Mouse (Mus musculus): Measurements from ENCODE around the gene Vmn2r84. TPM values are rescaled to one million over a fixed set of nuclear protein-coding genes. Genes with fewer than 3 reads are reported as not detected.
"Not testable (repeated sequence)": the region's sequence is repeated elsewhere in the genome, so short reads cannot be mapped to it uniquely, and the experiment has no call there.

The Vmn2r84 gene
- polyA plus RNA-seq, 1 experiment from 2014 or later: not detected

- no peaks in the 10 kb centered on the region for H3K27me3 ChIP-seq
- H3K36me3 ChIP-seq: no peaks in the 10 kb centered on the region
- H3K9ac ChIP-seq: no peak overlapping the region
- no peak overlapping the region for H3K4me2 ChIP-seq
- no peaks in the 10 kb centered on the region for H3K4me1 ChIP-seq (replicated peaks)
- no peak overlapping the region for H3K27ac ChIP-seq (replicated peaks)
- no peak overlapping the region for H3K4me3 ChIP-seq
- H3K9me3 ChIP-seq: no peaks in the 10 kb centered on the region
- no peak for ATAC-seq (ENCODE audit: low read depth)
These were observed 25.7 kb downstream of the Vmn2r84 start for GRCm38 (mm10) chr10:130368384-130368783.

GRCm38 (mm10) chr10:130364766-130365165, 29.4 kb downstream of the Vmn2r84 start:
- Histone ChIP-seq H3K4me3 (no peak overlapping the region), H3K9ac (no peak overlapping the region), H3K4me1 (replicated peaks) (no peaks in the 10 kb centered on the region), H3K9me3 (no peaks in the 10 kb centered on the region), H3K27me3 (no peaks in the 10 kb centered on the region), H3K36me3 (no peaks in the 10 kb centered on the region), H3K27ac (replicated peaks) (no peak overlapping the region), H3K4me2 (no peak overlapping the region)
- ATAC-seq (ENCODE audit: low read depth): no peak

- ATAC-seq (ENCODE audit: low read depth): 0 out of 2 replicates have a peak, but pooled peaks have one; percentile 32
- H3K4me3 ChIP-seq: no peak overlapping the region
These were observed 30.5 kb downstream of the Vmn2r84 start for GRCm38 (mm10) chr10:130363438-130364164.

GRCm38 (mm10) chr10:130344056-130344455, 50.1 kb downstream of the Vmn2r84 start:
- ATAC-seq (ENCODE audit: low read depth): no peak

More at GRCm38 (mm10) chr10:130363438-130364164, 30.5 kb downstream of the Vmn2r84 start:
- H3K4me2 ChIP-seq: no peak overlapping the region
- no peaks in the 10 kb centered on the region for H3K36me3 ChIP-seq
- no peaks in the 10 kb centered on the region for H3K27me3 ChIP-seq
- no peaks in the 10 kb centered on the region for H3K9me3 ChIP-seq
- H3K4me1 ChIP-seq (replicated peaks): no peaks in the 10 kb centered on the region
- H3K9ac ChIP-seq: no peak overlapping the region
- H3K27ac ChIP-seq (replicated peaks): no peak overlapping the region
- WGBS: 59% methylated on average over 2 of the region's 2 CpGs

GRCm38 (mm10) chr10:130340050-130340449, 54.1 kb downstream of the Vmn2r84 start:
- H3K4me1 ChIP-seq (replicated peaks); H3K9me3 ChIP-seq; H3K36me3 ChIP-seq; H3K4me3 ChIP-seq; H3K27me3 ChIP-seq; H3K9ac ChIP-seq; H3K4me2 ChIP-seq; H3K27ac ChIP-seq (replicated peaks); ATAC-seq (ENCODE audit: low read depth): not testable (repeated sequence)
- WGBS: 93% methylated on average over 4 of the region's 4 CpGs

More at GRCm38 (mm10) chr10:130344056-130344455, 50.1 kb downstream of the Vmn2r84 start:
- H3K36me3 ChIP-seq: no peaks in the 10 kb centered on the region
- no peaks in the 10 kb centered on the region for H3K27me3 ChIP-seq
- H3K4me2 ChIP-seq: no peak overlapping the region
- no peaks in the 10 kb centered on the region for H3K9me3 ChIP-seq
- no peak overlapping the region for H3K4me3 ChIP-seq
- H3K9ac ChIP-seq: no peak overlapping the region
- H3K4me1 ChIP-seq (replicated peaks): no peaks in the 10 kb centered on the region
- H3K27ac ChIP-seq (replicated peaks): no peak overlapping the region
- WGBS: 86% methylated on average over 1 of the region's 1 CpGs

GRCm38 (mm10) chr10:130337581-130337980, 56.6 kb downstream of the Vmn2r84 start:
- no peak for ATAC-seq (ENCODE audit: low read depth)
- H3K27ac ChIP-seq (replicated peaks): no peak overlapping the region
- H3K9me3 ChIP-seq: no peaks in the 10 kb centered on the region
- no peak overlapping the region for H3K4me2 ChIP-seq
- no peaks in the 10 kb centered on the region for H3K27me3 ChIP-seq
- H3K9ac ChIP-seq: no peak overlapping the region
- no peaks in the 10 kb centered on the region for H3K36me3 ChIP-seq
- 79% methylated on average over 2 of the region's 2 CpGs for whole genome bisulfite sequencing
- no peak overlapping the region for H3K4me3 ChIP-seq
- no peaks in the 10 kb centered on the region for H3K4me1 ChIP-seq (replicated peaks)

GRCm38 (mm10) chr10:130336385-130336784, 57.7 kb downstream of the Vmn2r84 start:
- WGBS: 87% methylated on average over 1 of the region's 1 CpGs
- H3K27me3 ChIP-seq: no peaks in the 10 kb centered on the region
- ATAC-seq (ENCODE audit: low read depth): no peak
- no peaks in the 10 kb centered on the region for H3K36me3 ChIP-seq
- no peak overlapping the region for H3K27ac ChIP-seq (replicated peaks)
- no peak overlapping the region for H3K9ac ChIP-seq
- no peaks in the 10 kb centered on the region for H3K4me1 ChIP-seq (replicated peaks)
- H3K4me3 ChIP-seq: no peak overlapping the region
- H3K9me3 ChIP-seq: no peaks in the 10 kb centered on the region
- H3K4me2 ChIP-seq: no peak overlapping the region

- 93% methylated on average over 1 of the region's 1 CpGs for WGBS
- no peaks in the 10 kb centered on the region for H3K27me3 ChIP-seq
- H3K4me1 ChIP-seq (replicated peaks): no peaks in the 10 kb centered on the region
These were observed 63.4 kb downstream of the Vmn2r84 start for GRCm38 (mm10) chr10:130330711-130331110.

More at GRCm38 (mm10) chr10:130330711-130331110, 63.4 kb downstream of the Vmn2r84 start:
- H3K4me3 ChIP-seq: no peak overlapping the region
- ATAC-seq (ENCODE audit: low read depth): no peak
- H3K27ac ChIP-seq (replicated peaks): no peak overlapping the region
- H3K9me3 ChIP-seq: no peaks in the 10 kb centered on the region
- no peak overlapping the region for H3K4me2 ChIP-seq
- no peaks in the 10 kb centered on the region for H3K36me3 ChIP-seq
- no peak overlapping the region for H3K9ac ChIP-seq

Other genes starting within 250 kb of the Vmn2r84 start
- gene Olfr825, start 227.6 kb downstream of the Vmn2r84 start, polyA plus RNA-seq (2015; fragmentation: Nextera tagmentation; extraction: Ambion mirVana): not detected in 2 replicates
- gene Olfr826, start 210.1 kb downstream of the Vmn2r84 start, polyA plus RNA-seq (2015; fragmentation: Nextera tagmentation; extraction: Ambion mirVana): not detected in 2 replicates
- gene Olfr827, start 179.9 kb downstream of the Vmn2r84 start, polyA plus RNA-seq (2015; fragmentation: Nextera tagmentation; extraction: Ambion mirVana): not detected in 2 replicates
- gene Neurod4, start 114.1 kb downstream of the Vmn2r84 start, polyA plus RNA-seq (2015; fragmentation: Nextera tagmentation; extraction: Ambion mirVana): 5.4 and 6.1 TPM in 2 replicates
- gene Tespa1, start 71.5 kb downstream of the Vmn2r84 start, polyA plus RNA-seq (2015; fragmentation: Nextera tagmentation; extraction: Ambion mirVana): not detected in 2 replicates
- 0.03 TPM in 1 of 2 replicates, not detected in the other for gene Vmn2r85, start 35.4 kb upstream of the Vmn2r84 start, polyA plus RNA-seq (2015; fragmentation: Nextera tagmentation; extraction: Ambion mirVana)
- gene Vmn2r86, start 61.7 kb upstream of the Vmn2r84 start, polyA plus RNA-seq (2015; fragmentation: Nextera tagmentation; extraction: Ambion mirVana): 0.03 TPM in 1 of 2 replicates, not detected in the other
- gene Vmn2r87, start 103.1 kb upstream of the Vmn2r84 start, polyA plus RNA-seq (2015; fragmentation: Nextera tagmentation; extraction: Ambion mirVana): 0.08 TPM in 1 of 2 replicates, not detected in the other